Mouse (Mus musculus) kidney, postnatal 4 days (tissue): ENCODE data around the gene Ccr2.
"Not testable (repeated sequence)": the region's sequence is repeated elsewhere in the genome, so short reads cannot be mapped to it uniquely, and the experiment has no call there.

Experiments
- DNase-seq, 2 experiments: peaks; one replicate each; pipeline ENCODE4 v3.0.0; 2021; ENCODE audit warnings: mixed read lengths in 2 of 2

The Ccr2 gene

GRCm38 (mm10) chr9:124101723-124102122 is at the start of gene Ccr2:
Gene Ccr2 (plus strand): TSS chr9:124101950.
- DNase-seq: no peak

DNA sequence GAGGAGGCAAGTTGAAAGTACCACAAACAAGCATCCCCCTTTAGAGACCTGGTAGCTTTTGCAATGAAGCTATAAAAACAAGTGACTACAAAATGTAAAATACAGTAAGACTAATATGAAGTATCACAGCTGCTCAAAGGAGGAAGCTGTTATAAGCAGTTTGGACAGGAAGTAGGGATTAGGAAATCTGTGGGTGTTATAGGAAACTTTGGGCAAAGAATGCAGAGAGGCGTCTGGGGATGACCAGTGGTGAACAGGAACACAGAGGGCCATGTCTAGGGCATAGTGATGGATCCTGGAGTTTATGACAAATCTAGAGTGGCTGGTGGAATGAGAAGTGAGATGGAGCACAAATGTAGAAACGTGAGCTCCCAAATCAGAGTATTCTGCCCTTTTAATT is 48.2 kb upstream of the Ccr2 start:
- DNase-seq: no peak

- DNase-seq: no peak
Measured at GRCm38 (mm10) chr9:124056158-124056709, 45.5 kb upstream of the Ccr2 start.

GRCm38 (mm10) chr9:124059660-124060352 is 41.9 kb upstream of the Ccr2 start:
- no peak for DNase-seq

- not testable (repeated sequence) for DNase-seq
Measured at GRCm38 (mm10) chr9:124061474-124062432, 40.0 kb upstream of the Ccr2 start.

- no peak for DNase-seq
Measured at GRCm38 (mm10) chr9:124066572-124067103, 35.1 kb upstream of the Ccr2 start.

DNA sequence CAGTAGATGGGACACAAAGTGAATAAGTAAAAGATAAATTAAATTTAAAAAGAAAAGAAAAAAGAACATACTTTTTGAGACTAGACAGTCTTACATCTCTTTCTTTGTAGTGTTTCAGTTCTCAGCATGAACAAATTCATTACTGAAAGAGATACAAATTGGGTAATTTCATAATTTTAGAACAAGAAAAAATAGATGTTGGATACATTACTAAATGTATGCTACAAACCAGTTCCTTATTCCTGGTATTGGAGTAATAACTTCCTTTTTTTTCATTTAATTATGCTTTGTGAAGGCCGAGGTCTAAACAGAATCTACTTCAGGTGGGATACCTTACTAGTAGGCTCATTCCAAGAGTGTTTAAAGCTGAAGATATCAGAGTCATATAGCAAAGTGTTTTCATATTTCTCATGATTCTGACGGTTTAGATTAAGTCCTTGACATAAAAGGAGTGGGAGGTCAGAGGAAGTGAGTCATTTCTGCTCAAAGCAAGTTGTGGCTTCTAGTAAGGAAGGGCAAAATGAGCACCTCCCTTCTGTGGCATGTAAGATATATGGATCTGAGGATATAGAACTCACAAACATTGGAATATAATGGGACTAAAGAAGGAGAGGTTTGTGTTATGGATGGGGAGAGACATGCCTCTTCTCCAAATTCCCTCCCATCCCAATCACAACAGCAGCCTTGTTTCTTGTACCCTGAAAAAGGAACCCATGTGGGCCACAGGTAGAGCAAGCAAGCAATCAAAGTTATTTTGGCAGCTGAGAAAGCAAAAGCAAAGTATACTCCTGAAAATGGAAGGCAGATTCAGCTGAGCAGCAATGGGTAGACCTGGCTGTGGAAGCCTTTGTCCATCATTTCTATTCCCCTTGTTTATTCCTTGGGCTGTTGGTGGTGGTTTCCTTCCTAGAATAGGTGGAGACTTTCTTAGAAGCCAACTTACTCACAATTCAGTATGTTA is 33.4 kb upstream of the Ccr2 start:
- DNase-seq: no peak

- no peak for DNase-seq
Measured at GRCm38 (mm10) chr9:124071506-124071905, 30.2 kb upstream of the Ccr2 start.

DNA sequence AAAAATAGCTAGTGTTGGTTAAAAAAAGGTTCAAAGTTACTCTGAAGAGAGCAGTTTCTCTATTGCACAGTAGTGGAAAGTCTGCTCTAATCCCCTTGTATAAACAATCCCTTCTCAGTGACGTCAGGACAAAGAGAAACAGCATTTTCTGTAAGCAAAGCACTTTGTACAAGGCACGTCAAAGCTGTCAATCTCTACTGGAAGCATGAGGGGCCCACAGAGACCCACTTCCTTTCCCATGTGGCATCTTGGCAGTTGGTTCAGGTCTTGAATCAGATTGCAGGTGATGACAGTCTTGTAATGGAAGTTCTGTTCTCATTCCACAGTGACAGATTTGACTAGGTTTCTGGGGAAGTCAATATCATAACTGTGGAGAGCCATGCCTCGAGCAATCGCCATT is 21.9 kb upstream of the Ccr2 start:
- DNase-seq: no peak

GRCm38 (mm10) chr9:124080471-124080870 is 21.3 kb upstream of the Ccr2 start:
- not testable (repeated sequence) for DNase-seq

- no peak for DNase-seq
Measured at GRCm38 (mm10) chr9:124090441-124090840, 11.3 kb upstream of the Ccr2 start.

DNA sequence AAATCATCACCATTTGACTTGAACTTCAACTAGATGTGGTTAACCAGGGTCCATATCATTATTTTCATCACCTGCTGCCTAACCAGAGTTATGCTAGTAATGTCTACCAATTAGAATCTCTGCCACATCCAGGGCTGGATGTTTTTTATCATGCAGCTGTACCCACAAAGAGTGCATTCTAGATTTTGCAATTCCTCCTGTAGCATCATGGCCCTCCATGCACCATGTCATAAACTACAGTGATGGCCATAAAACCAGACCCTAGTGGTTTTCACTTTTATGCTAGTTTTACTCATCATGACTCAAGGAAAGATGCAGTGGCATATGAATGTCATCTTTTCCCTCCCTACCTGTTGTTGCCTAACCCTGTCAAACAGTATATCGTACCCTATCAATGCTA is 2.6 kb upstream of the Ccr2 start:
- DNase-seq: no peak

DNA sequence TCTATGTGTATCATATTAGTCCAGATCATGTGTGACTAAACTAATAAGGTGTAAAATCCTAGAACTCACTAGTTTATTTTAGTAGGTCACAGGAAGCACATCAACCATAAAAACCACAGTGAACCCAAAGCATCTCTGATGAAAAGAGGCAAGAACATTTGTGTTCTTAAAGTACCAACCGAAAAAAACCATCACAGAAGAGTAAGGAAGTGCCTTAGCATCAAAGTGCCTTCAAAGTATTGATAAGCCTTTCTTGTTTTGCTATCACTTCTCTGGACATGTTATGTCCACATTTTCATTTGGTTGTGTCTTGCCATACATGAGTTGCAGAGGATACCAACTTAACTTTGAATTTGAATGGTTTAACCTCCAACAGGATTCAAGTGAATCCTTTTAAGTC is 1.4 kb upstream of the Ccr2 start:
- no peak for DNase-seq

- DNase-seq: no peak
Measured at GRCm38 (mm10) chr9:124103199-124103598, 1.4 kb downstream of the Ccr2 start.

GRCm38 (mm10) chr9:124105196-124105595 is 3.4 kb downstream of the Ccr2 start:
- DNase-seq: no peak

DNA sequence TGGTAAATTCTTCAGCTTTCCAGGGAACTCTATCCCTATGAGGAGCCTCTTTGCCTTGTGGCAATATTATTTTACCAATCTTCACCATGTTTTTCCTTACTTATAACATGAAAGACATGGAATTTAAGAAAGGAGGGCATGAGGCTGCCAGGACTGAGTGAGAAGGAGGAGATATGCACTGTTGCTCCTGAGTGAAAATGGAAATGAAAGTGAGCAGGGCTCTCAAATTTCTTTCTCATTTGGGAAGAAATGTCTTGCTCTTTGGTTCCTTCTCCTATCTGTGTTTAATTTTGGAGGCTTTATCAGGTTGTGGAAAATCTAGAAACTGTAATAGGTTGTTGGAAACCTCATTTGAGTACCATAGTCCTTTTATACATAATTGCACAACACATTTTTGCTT is 5.5 kb downstream of the Ccr2 start:
- DNase-seq: no peak

DNA sequence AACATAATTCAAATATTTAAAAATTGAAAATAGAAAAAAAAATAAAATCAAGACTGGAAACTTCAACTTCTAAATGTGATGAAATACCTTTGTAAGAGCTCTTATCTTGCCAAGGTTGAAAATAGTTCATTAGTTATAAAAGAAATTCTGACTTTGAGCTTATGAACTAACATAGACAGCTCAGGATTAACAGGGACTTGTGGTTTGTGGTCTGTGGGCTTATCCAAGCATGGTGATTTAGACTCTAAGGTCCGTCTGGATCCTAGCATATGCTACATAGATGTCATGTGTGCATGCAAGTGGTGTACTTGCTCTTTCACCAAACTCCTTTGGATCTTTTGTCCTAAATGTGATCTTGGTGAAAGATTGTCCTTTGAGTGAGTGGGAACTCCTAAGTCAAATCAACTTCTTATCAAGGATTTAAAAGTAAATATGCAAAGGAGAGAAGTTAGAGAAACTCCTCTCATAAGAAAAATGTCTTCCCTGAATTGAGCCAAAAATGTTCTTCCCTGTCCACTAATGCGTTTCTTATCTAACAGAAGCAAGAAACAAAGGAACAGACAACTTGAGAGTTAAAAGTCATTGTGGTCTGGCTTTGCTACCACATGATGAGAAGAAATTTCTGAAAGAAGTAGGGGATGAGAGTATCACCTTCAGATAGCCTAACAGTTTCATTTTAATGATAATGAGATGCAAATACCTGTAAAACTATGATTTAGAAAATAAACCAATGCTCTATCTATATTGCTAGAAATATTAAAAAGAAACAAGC is 6.8 kb downstream of the Ccr2 start:
- DNase-seq: no peak

- DNase-seq: no peak
Measured at GRCm38 (mm10) chr9:124111997-124112396, 10.2 kb downstream of the Ccr2 start.

- no peak for DNase-seq
Measured at GRCm38 (mm10) chr9:124112591-124113239, 11.0 kb downstream of the Ccr2 start.

DNA sequence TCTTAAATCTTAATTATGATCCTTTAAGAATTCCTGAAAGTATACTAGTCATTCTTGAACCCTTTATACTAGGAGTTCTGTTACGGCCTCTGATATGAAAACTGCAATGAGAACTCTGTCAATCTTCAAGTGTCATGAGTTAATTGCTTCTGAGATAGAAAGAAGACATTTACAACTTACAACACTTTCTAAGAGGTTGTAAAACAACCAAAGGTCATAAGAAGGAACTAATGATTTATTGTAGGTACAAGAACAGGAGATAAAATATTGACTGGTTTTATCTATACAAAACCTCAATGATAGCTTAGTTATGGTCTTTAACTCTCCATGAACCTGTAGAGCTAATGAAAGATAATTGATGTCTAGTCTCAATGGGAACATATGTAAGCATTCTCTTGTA is 12.0 kb downstream of the Ccr2 start:
- DNase-seq: no peak

DNA sequence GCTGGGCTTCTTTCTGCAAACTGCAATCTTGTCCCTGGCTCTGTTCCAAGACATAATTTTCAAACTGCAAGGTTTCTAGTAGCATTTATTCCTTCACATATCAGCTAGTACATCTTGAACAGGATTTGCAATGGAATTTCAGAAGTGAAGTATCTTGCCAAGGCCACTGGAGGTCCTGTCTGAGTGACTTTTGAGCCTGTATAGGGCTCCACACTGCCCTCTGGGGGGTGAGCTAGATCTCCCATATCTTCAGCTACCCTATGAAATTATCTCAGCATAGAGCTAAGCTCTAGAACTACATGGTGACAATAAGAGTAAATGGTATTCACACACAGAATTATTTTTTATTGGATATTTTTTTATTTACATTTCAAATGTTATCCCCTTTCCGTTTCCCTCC is 16.7 kb downstream of the Ccr2 start:
- DNase-seq: peak; percentile 38 to 51
